Mouse (Mus musculus): ENCODE results near the gene Anks3. TPM values are rescaled to one million over a fixed set of nuclear protein-coding genes. Genes with fewer than 3 reads are reported as not detected.

Anks3 gene
- total RNA-seq, 2 experiments from 2014 or later = 19.3 to 34.2 TPM

DNA sequence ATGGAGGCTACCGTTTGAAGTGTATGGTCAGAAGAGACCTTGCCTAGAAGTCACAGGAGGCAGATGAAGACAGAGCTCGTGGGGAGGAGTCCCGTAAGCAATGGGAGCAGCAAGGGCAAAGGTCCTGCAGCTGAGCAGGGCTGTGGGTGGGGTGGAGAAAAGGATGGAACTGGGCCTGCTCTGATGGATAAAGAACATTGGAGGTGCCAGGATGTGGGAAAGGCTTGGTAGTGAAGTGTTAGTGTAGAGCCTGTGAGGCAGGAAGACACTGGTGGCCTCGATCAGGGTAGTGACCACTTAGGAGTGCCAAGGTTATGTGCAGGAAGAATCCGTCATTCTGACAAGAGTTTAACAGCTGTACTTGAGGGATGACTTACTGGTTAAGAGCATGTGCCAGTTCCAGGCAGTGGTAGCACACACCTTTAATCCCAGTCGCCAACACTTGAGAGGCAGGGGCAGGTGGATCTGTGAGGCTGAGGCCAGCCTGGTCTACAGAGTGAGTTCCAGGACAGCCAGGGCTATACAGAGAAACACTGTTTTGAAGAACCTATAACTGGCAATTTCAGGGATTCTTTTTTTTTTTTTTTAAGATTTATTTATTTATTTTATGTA is 60.4 kb downstream of the Anks3 start:
- no peak for ATAC-seq (replicated peaks; ENCODE audit: poor library complexity, severe bottlenecking)

DNA sequence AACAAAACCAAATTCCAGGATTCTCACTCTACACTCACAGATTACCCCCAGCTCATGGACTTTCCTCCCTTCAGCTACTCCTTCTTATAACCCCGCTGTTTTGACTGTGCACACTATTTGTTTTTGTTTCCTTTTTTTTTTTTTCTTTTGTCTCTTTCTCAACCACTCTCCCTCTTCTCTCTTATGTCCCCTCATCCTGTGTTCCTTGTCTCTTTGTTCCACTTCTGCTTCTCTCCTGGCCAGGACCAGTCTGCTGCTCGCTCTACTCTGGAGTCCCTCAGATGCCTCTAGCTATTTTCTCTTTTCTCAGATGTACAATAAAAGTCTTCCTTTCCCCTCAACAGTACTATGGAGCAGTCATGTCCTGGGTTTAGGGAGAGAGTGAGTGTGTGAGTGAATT is 61.6 kb downstream of the Anks3 start:
- ATAC-seq (replicated peaks; ENCODE audit: poor library complexity, severe bottlenecking) = peak; percentile 71

DNA sequence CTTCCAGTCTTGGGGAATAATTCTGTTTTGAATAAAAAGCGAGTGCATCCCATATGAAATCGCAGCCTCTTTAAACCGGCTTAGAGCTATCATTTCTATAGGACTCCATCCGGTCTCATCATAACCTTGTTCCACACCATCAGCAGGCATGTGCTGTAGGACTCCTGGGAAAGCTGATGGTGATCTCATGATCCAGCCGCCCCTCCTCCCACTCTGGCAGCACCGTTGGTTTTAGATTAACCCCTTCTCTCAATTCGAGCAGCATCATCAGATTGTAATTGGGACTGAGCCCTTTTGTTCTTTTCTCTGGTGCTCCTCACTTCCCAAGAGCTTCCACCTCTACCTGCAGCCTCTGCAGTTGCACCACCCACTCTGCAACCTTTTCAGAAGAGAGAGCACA is 62.8 kb downstream of the Anks3 start:
- no peak for ATAC-seq (replicated peaks; ENCODE audit: poor library complexity, severe bottlenecking)

DNA sequence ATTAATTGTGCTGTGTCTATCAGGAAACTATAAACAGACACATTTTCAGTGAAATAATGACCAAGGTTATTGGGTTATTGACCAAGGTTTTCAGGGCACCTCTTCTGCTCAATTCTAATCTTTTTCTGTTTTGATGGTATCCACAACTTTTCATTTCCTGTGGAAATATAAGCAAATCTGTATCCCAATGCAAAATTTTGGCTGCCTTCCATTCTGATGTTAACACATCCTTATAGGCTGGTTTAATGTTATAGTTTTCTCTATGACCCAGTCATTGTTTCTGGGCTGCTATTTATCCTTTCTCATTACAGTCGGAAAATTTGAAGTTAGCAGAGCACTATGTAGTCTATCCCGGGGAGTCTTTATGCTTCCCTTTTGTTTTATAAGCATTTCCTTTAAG is 64.3 kb downstream of the Anks3 start:
- ATAC-seq (replicated peaks; ENCODE audit: poor library complexity, severe bottlenecking) = no peak

DNA sequence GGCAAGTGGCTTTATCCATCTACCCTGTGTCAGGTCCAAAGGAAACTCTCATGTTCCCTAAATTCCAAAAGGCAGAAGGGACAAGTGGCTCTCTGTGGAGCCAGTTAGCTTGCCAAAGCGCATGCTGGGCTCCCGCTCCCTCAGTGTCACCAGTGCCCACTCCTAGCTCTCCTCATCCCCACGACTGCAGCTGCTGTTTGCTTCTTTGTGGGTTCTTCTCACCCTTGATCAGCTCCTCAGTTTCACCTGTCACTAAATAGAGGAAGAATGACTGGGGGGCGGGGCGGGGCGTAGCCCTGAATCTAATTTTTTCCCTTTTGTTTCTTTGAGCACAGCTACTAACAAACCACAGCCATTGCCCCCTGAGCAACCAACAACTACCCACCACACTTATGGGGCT is 65.1 kb downstream of the Anks3 start:
- ATAC-seq (replicated peaks; ENCODE audit: poor library complexity, severe bottlenecking) = peak; percentile 25

DNA sequence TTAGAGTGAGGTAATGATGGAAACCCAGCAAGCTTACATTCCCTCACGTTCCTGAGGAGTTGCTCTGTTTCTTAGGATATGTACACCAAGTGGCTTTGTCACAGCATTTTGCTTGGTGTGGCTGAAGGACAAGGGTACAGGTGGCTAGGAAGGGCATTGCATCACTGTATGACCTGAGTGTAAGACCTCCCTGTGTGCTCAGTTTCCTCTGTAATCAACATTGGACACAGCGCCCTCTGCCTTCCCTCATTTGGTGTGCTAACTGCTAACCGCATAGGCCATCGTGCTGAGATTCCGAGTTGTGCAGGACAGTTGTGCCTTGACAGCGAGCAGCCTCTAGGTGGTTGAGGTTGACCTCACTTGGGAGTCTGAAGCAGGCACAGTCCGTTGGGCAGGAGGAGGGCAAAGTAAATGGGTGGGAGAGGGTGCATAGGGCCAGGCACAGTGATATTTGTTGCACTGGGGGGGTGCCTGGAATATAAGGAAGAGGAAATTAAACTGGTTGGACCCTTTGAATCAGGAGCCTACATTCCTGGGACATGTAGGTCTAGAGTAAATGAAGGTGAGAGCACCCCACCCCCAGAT is 66.8 kb downstream of the Anks3 start:
- ATAC-seq (replicated peaks; ENCODE audit: poor library complexity, severe bottlenecking) = peak; percentile 42

DNA sequence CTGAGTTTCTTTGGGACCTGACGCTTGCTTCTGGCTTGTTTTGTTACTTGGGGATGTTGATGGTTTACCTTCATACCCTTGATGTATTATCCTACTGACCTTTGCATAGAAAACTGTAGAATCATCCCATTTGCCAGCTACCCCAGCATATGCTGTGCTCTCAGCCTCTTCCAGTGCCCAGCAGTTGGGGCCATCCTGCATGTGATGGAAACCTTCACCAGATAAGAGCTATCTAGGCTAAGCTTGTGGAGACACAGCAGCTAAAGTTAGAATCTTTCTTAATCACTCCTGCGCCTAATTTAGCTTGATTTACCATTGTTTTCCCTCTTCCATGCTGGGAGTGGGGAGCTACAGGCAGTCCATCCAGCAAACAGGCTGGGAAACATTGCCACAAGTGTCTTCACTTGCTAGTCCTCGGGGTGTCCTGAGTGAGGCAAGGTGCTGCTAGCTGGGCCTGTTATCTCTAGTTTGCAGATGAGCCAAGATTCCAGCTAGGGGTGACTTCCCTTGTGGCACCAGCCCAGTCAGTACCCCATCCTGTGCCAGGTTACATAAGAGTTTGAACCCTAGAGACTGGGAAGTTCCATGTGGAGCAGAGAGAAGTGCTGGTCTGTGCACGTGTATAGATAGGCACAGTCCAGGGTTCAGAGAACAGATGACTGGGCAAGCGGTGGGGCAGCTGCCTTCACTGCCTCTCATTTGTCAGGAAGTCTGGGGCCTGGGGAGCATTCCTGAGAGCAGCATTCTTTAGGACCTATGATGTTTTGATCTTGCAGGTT is 67.6 kb downstream of the Anks3 start:
- peak; percentile 77 for ATAC-seq (replicated peaks; ENCODE audit: poor library complexity, severe bottlenecking)

DNA sequence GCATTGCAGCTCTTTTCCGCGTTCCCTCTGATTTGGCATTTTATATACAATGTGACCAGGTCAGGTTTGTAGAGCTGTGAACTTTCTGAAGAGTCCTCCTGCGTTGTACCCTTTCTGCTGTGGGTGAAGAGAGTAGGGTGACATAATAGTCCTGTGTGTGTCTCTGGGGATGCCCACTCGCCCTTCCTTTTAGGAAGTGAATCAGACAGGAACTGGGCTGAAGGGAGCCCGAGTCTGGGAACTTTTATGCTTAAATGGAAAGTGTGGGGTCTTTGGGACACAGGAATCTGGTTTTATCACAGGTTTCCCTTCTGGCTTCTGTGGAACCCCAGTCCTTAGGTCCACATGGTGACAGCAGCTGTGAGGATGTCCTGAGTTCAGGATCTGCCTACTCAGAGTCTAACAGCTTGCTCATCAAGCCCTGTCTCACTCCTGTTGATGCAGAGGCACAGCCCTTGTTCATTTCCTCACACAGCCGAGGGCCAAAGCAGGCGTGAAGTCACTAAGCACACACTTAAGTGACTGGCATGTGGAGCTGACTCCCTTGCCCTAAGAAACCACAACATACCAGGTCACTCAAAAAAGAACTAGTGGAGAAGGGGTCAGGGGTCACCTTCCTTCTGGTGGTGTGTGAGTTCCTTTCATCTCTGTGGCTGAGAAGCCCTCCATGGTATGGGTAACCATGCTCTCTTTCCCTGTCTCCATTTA is 69.7 kb downstream of the Anks3 start:
- 0 out of 2 replicates have a peak, but pooled peaks have one; percentile 26 for ATAC-seq (replicated peaks; ENCODE audit: poor library complexity, severe bottlenecking)

DNA sequence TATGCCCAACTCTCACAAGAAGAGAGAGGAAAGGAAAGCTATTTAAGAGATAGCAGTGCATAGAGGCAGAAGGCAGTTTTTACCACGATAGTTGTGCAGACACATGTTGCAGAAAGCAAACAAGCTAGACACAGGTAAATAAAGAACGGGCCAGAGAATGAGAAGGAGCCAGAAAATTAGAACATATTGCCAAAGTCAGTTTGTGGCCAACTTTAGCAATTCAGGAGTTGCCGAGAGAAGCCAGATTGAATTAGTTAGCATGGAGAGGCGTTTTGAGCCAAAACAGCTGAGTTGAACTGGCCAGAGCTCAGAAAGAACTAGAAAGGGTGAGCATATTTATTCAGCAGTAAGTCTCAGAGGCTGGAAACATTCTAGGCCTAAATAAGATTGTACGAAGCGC is 71.8 kb downstream of the Anks3 start:
- no peak for ATAC-seq (replicated peaks; ENCODE audit: poor library complexity, severe bottlenecking)

Other genes with a start within 250 kb of the Anks3 start
- 50.8 and 61.6 TPM in 2 replicates for gene Nmral1, start 244.8 kb downstream of the Anks3 start, total RNA-seq (2014; fragmentation: Nextera tagmentation)
- gene Nmral1, start 244.8 kb downstream of the Anks3 start, total RNA-seq (2017) = 75.7 and 82.9 TPM in 2 replicates
- gene Hmox2, start 237.8 kb downstream of the Anks3 start, total RNA-seq (2014; fragmentation: Nextera tagmentation) = 70.2 and 73.0 TPM in 2 replicates
- gene Hmox2, start 237.8 kb downstream of the Anks3 start, total RNA-seq (2017) = 77.2 and 95.9 TPM in 2 replicates
- gene Cdip1, start 173.9 kb downstream of the Anks3 start, total RNA-seq (2014; fragmentation: Nextera tagmentation) = 22.2 and 26.0 TPM in 2 replicates
- gene Cdip1, start 173.9 kb downstream of the Anks3 start, total RNA-seq (2017) = 11.4 and 13.1 TPM in 2 replicates
- not detected in 2 replicates for gene 4930562C15Rik, start 128.8 kb downstream of the Anks3 start, total RNA-seq (2014; fragmentation: Nextera tagmentation)
- 0.65 TPM in 1 of 2 replicates, not detected in the other for gene 4930562C15Rik, start 128.8 kb downstream of the Anks3 start, total RNA-seq (2017)
- gene Ubald1, start 83.9 kb downstream of the Anks3 start, total RNA-seq (2014; fragmentation: Nextera tagmentation) = 37.0 and 39.8 TPM in 2 replicates
- 11.4 and 14.1 TPM in 2 replicates for gene Ubald1, start 83.9 kb downstream of the Anks3 start, total RNA-seq (2017)
- 28.3 and 33.5 TPM in 2 replicates for gene Mgrn1, start 78.0 kb downstream of the Anks3 start, total RNA-seq (2014; fragmentation: Nextera tagmentation)
- 16.6 and 21.6 TPM in 2 replicates for gene Mgrn1, start 78.0 kb downstream of the Anks3 start, total RNA-seq (2017)
- gene Nudt16l1, start 25.4 kb downstream of the Anks3 start, total RNA-seq (2014; fragmentation: Nextera tagmentation) = 45.1 and 51.5 TPM in 2 replicates
- 13.2 and 15.8 TPM in 2 replicates for gene Nudt16l1, start 25.4 kb downstream of the Anks3 start, total RNA-seq (2017)
- gene Sept12, start 33.6 kb upstream of the Anks3 start, total RNA-seq (2014; fragmentation: Nextera tagmentation) = not detected in 2 replicates
- not detected in 2 replicates for gene Sept12, start 33.6 kb upstream of the Anks3 start, total RNA-seq (2017)
- not detected in 2 replicates for gene Smim22, start 43.1 kb upstream of the Anks3 start, total RNA-seq (2014; fragmentation: Nextera tagmentation)
- not detected in 2 replicates for gene Smim22, start 43.1 kb upstream of the Anks3 start, total RNA-seq (2017)
- gene Rogdi, start 49.3 kb upstream of the Anks3 start, total RNA-seq (2014; fragmentation: Nextera tagmentation) = 61.2 and 81.6 TPM in 2 replicates
- gene Rogdi, start 49.3 kb upstream of the Anks3 start, total RNA-seq (2017) = 17.9 and 20.2 TPM in 2 replicates
- gene Glyr1, start 85.7 kb upstream of the Anks3 start, total RNA-seq (2014; fragmentation: Nextera tagmentation) = 96.9 and 97.4 TPM in 2 replicates
- gene Glyr1, start 85.7 kb upstream of the Anks3 start, total RNA-seq (2017) = 103 and 105 TPM in 2 replicates
- gene Ubn1, start 85.9 kb upstream of the Anks3 start, total RNA-seq (2014; fragmentation: Nextera tagmentation) = 51.8 and 54.2 TPM in 2 replicates
- gene Ubn1, start 85.9 kb upstream of the Anks3 start, total RNA-seq (2017) = 44.3 and 48.4 TPM in 2 replicates
- gene Ppl, start 168.2 kb upstream of the Anks3 start, total RNA-seq (2014; fragmentation: Nextera tagmentation) = not detected in 2 replicates
- not detected in 2 replicates for gene Ppl, start 168.2 kb upstream of the Anks3 start, total RNA-seq (2017)
- not detected in 2 replicates for gene Sec14l5, start 182.9 kb upstream of the Anks3 start, total RNA-seq (2014; fragmentation: Nextera tagmentation)
- not detected in 2 replicates for gene Sec14l5, start 182.9 kb upstream of the Anks3 start, total RNA-seq (2017)
- 42.0 and 68.1 TPM in 2 replicates for gene Nagpa, start 239.8 kb upstream of the Anks3 start, total RNA-seq (2014; fragmentation: Nextera tagmentation)
- 64.8 and 75.8 TPM in 2 replicates for gene Nagpa, start 239.8 kb upstream of the Anks3 start, total RNA-seq (2017)

All from granulocyte monocyte progenitor cell, adult 5-6 weeks (primary cell).